Comparison of ENCODE assay signal across 8 mouse cellular contexts in the genomic region with DNA sequence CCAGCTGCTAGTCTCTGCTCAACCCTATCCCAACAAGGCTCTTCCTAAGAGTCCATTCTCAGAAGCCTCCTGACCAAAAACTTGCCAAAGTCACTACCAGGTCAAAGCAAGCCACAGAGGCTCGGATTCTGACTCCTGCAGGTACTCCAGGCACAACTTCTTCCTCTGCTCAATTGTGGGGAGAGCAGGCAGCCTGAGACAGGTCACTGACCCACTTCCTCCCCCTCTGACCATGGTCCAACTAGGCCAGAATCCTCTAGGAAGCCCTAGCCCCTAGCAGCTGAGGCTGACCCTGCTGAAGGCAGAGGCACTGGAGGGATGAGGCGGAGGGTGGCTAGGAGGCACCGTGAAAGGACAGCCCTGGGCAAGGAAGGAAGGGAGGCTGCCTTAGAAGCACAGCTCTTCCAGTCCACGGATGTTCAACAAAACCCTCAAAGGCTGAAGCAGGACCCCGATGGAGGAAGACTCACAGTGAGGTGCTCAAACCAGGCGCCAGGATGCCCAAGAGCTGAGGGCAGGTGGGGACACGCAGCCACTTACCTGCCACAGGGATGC. TPM values are rescaled to one million over a fixed set of nuclear protein-coding genes. Genes with fewer than 3 reads are reported as not detected.
DNase-seq lines count a peak whose midpoint lies in the region; ATAC-seq and TF ChIP-seq lines count a peak whose summit lies in the region.

No protein-coding gene starts in this region.

- TF ChIP-seq CTCF in liver, adult 2 months (IDR thresholded peaks at IDR 0.05; ENCODE audit: low read depth, low read length): no peak
- no peak for TF ChIP-seq CTCF in intestine, postnatal 0 days (IDR thresholded peaks at IDR 0.05; ENCODE audit: low read depth)

- peaks cover 26% of the 10 kb centered on the region for H3K79me2 ChIP-seq in liver, adult 2 months (ENCODE audit: control insufficient read depth, insufficient read depth, low read length)

- H3K27me3 ChIP-seq in liver, adult 2 months (ENCODE audit: control insufficient read depth, insufficient read depth, low read length): no peaks in the 10 kb centered on the region
- no peaks in the 10 kb centered on the region for H3K27me3 ChIP-seq in embryonic facial prominence, embryonic 13.5 days
- no peaks in the 10 kb centered on the region for H3K27me3 ChIP-seq in intestine, postnatal 0 days (replicated peaks; ENCODE audit: control insufficient read depth, insufficient read depth, low read length)
- no peaks in the 10 kb centered on the region for H3K27me3 ChIP-seq in midbrain, embryonic 15.5 days (replicated peaks)

- no peak for TF ChIP-seq POLR2A in liver, adult 2 months (IDR thresholded peaks at IDR 0.05; ENCODE audit: extremely low read depth, insufficient read depth, low read length)

- H3K9ac ChIP-seq in liver, adult 2 months (ENCODE audit: low read depth, low read length): peak overlapping the region; percentile 68
- H3K9ac ChIP-seq in embryonic facial prominence, embryonic 13.5 days: peak overlapping the region; percentile 72
- H3K9ac ChIP-seq in intestine, postnatal 0 days (ENCODE audit: low read depth, low read length): peak overlapping the region; percentile 45
- no peak overlapping the region; the same call in 1 of the 2 replicates for H3K9ac ChIP-seq in midbrain, embryonic 15.5 days

- DNase-seq in liver, adult 2 months (ENCODE audit: extremely low read depth, low read depth, low spot score): peak; percentile 66
- DNase-seq in liver: no peak
- DNase-seq in frontal cortex, postnatal 14 days (ENCODE audit: low spot score in 2 of 2): no peak
- DNase-seq in right cerebral cortex, postnatal 36 days (ENCODE audit: low spot score in 2 of 2): no peak

- H3K4me2 ChIP-seq in embryonic facial prominence, embryonic 13.5 days: peak overlapping the region; percentile 93
- peak overlapping the region; percentile 79 for H3K4me2 ChIP-seq in intestine, postnatal 0 days (replicated peaks; ENCODE audit: low read depth)
- H3K4me2 ChIP-seq in midbrain, embryonic 15.5 days: peak overlapping the region; percentile 39

- no peak for ATAC-seq in embryonic facial prominence, embryonic 13.5 days (ENCODE audit: insufficient number of reproducible peaks, insufficient read depth, low FRiP score, low TSS enrichment, low read depth)
- ATAC-seq in intestine, postnatal 0 days: no peak
- no peak for ATAC-seq in midbrain, embryonic 15.5 days (replicated peaks)
- no peak for ATAC-seq in inflammation-experienced regulatory T-cells, adult 6 months

- no peaks in the 10 kb centered on the region for H3K9me3 ChIP-seq in embryonic facial prominence, embryonic 13.5 days
- no peaks in the 10 kb centered on the region for H3K9me3 ChIP-seq in intestine, postnatal 0 days (ENCODE audit: control insufficient read depth)
- no peaks in the 10 kb centered on the region for H3K9me3 ChIP-seq in midbrain, embryonic 15.5 days

- H3K27ac ChIP-seq in liver, adult 2 months (replicated peaks; ENCODE audit: insufficient read depth, low read depth, low read length): peak overlapping the region; percentile 81
- peak overlapping the region; percentile 88 for H3K27ac ChIP-seq in embryonic facial prominence, embryonic 13.5 days
- H3K27ac ChIP-seq in intestine, postnatal 0 days (ENCODE audit: low read depth, low read length): peak overlapping the region; percentile 75
- H3K27ac ChIP-seq in midbrain, embryonic 15.5 days: peak overlapping the region; percentile 75

- 7% methylated on average over 7 of the region's 7 CpGs for WGBS in liver, adult 2 months
- 56% methylated on average over 7 of the region's 7 CpGs for WGBS in embryonic facial prominence, embryonic 13.5 days
- WGBS in intestine, postnatal 0 days: 48% methylated on average over 7 of the region's 7 CpGs
- WGBS in midbrain, embryonic 15.5 days: 80% methylated on average over 7 of the region's 7 CpGs

- peaks cover 76% of the 10 kb centered on the region for H3K4me1 ChIP-seq in liver, adult 2 months (ENCODE audit: control insufficient read depth, insufficient read depth, low read length)
- H3K4me1 ChIP-seq in embryonic facial prominence, embryonic 13.5 days: peaks cover 83% of the 10 kb centered on the region
- H3K4me1 ChIP-seq in intestine, postnatal 0 days (replicated peaks; ENCODE audit: control insufficient read depth, insufficient read depth, low read length): peaks cover 43% of the 10 kb centered on the region
- peaks cover 67% of the 10 kb centered on the region for H3K4me1 ChIP-seq in midbrain, embryonic 15.5 days

- peak overlapping the region; percentile 61 for H3K4me3 ChIP-seq in liver, adult 2 months (ENCODE audit: insufficient read depth, low read depth, low read length)
- peak overlapping the region; percentile 45 for H3K4me3 ChIP-seq in embryonic facial prominence, embryonic 13.5 days
- H3K4me3 ChIP-seq in intestine, postnatal 0 days (ENCODE audit: low read depth, low read length): peak overlapping the region; percentile 42
- H3K4me3 ChIP-seq in midbrain, embryonic 15.5 days: peak overlapping the region; percentile 10

- H3K36me3 ChIP-seq in liver, adult 2 months (ENCODE audit: control insufficient read depth, insufficient read depth, low read length): no peaks in the 10 kb centered on the region
- peaks cover 32% of the 10 kb centered on the region for H3K36me3 ChIP-seq in embryonic facial prominence, embryonic 13.5 days
- peaks cover 2% of the 10 kb centered on the region; the same call in 1 of the 2 replicates for H3K36me3 ChIP-seq in intestine, postnatal 0 days (ENCODE audit: control insufficient read depth, insufficient read depth)
- peaks cover 3% of the 10 kb centered on the region; the same call in 1 of the 2 replicates for H3K36me3 ChIP-seq in midbrain, embryonic 15.5 days (replicated peaks)

RNA-seq across cellular contexts. Expression of a gene that starts 12.0 kb away (rescaled TPM):
- total RNA-seq in liver, adult 2 months (2014; rRNA removed): 15.9 and 25.0 TPM in 2 replicates
- 38.2 and 60.5 TPM in 2 replicates for polyA plus RNA-seq in liver, adult 2 months (2012; rRNA removed)
- polyA plus RNA-seq in embryonic facial prominence, embryonic 13.5 days (2015; fragmentation: Nextera tagmentation; extraction: Ambion mirVana): 80.5 and 84.4 TPM in 2 replicates
- polyA plus RNA-seq in intestine, postnatal 0 days (2015; fragmentation: Nextera tagmentation; extraction: Ambion mirVana): 30.1 and 30.4 TPM in 2 replicates
- 90.3 and 105 TPM in 2 replicates for polyA plus RNA-seq in midbrain, embryonic 15.5 days (2015; fragmentation: Nextera tagmentation; extraction: Ambion mirVana)
- polyA plus RNA-seq in inflammation-experienced regulatory T-cells, adult 6 months (2017; shearing (Covaris generic)): 1 to 10 TPM; 6.8 to 8.2 (median 7.7) TPM

RNA-seq across cellular contexts. Expression of a gene that starts 28.5 kb away (rescaled TPM):
- total RNA-seq in liver, adult 2 months (2014; rRNA removed): 2.8 and 3.6 TPM in 2 replicates
- 17.1 and 25.9 TPM in 2 replicates for polyA plus RNA-seq in liver, adult 2 months (2012; rRNA removed)
- polyA plus RNA-seq in embryonic facial prominence, embryonic 13.5 days (2015; fragmentation: Nextera tagmentation; extraction: Ambion mirVana): 27.6 and 28.3 TPM in 2 replicates
- 20.4 and 21.1 TPM in 2 replicates for polyA plus RNA-seq in intestine, postnatal 0 days (2015; fragmentation: Nextera tagmentation; extraction: Ambion mirVana)
- 38.6 and 43.3 TPM in 2 replicates for polyA plus RNA-seq in midbrain, embryonic 15.5 days (2015; fragmentation: Nextera tagmentation; extraction: Ambion mirVana)
- polyA plus RNA-seq in inflammation-experienced regulatory T-cells, adult 6 months (2017; shearing (Covaris generic)): 10 to 100 TPM; 18.7 to 39.7 (median 37.9) TPM

RNA-seq across cellular contexts. Expression of a gene that starts 30.7 kb away (rescaled TPM):
- 0.27 TPM in 1 of 2 replicates, not detected in the other for total RNA-seq in liver, adult 2 months (2014; rRNA removed)
- 0.20 and 0.38 TPM in 2 replicates for polyA plus RNA-seq in liver, adult 2 months (2012; rRNA removed)
- 18.3 and 19.7 TPM in 2 replicates for polyA plus RNA-seq in embryonic facial prominence, embryonic 13.5 days (2015; fragmentation: Nextera tagmentation; extraction: Ambion mirVana)
- polyA plus RNA-seq in intestine, postnatal 0 days (2015; fragmentation: Nextera tagmentation; extraction: Ambion mirVana): 2.7 and 3.4 TPM in 2 replicates
- 2.2 and 2.5 TPM in 2 replicates for polyA plus RNA-seq in midbrain, embryonic 15.5 days (2015; fragmentation: Nextera tagmentation; extraction: Ambion mirVana)
- 1 to 10 TPM in 2 of 3 experiments, under 1 TPM in 1; 0.95 to 7.0 (median 1.5) TPM for polyA plus RNA-seq in inflammation-experienced regulatory T-cells, adult 6 months (2017; shearing (Covaris generic))

RNA-seq across cellular contexts. Expression of a gene that starts 32.9 kb away (rescaled TPM):
- 11.4 and 14.1 TPM in 2 replicates for total RNA-seq in liver, adult 2 months (2014; rRNA removed)
- 24.3 and 24.5 TPM in 2 replicates for polyA plus RNA-seq in liver, adult 2 months (2012; rRNA removed)
- polyA plus RNA-seq in embryonic facial prominence, embryonic 13.5 days (2015; fragmentation: Nextera tagmentation; extraction: Ambion mirVana): 125 and 159 TPM in 2 replicates
- 103 and 107 TPM in 2 replicates for polyA plus RNA-seq in intestine, postnatal 0 days (2015; fragmentation: Nextera tagmentation; extraction: Ambion mirVana)
- 111 and 118 TPM in 2 replicates for polyA plus RNA-seq in midbrain, embryonic 15.5 days (2015; fragmentation: Nextera tagmentation; extraction: Ambion mirVana)
- polyA plus RNA-seq in inflammation-experienced regulatory T-cells, adult 6 months (2017; shearing (Covaris generic)): 10 to 100 TPM; 58.3 to 99.6 (median 68.0) TPM

RNA-seq across cellular contexts. Expression of a gene that starts 50.6 kb away (rescaled TPM):
- total RNA-seq in liver, adult 2 months (2014; rRNA removed): 0.09 TPM in 1 of 2 replicates, not detected in the other
- 0.16 and 0.20 TPM in 2 replicates for polyA plus RNA-seq in liver, adult 2 months (2012; rRNA removed)
- polyA plus RNA-seq in embryonic facial prominence, embryonic 13.5 days (2015; fragmentation: Nextera tagmentation; extraction: Ambion mirVana): 0.11 and 0.18 TPM in 2 replicates
- 0.05 and 0.09 TPM in 2 replicates for polyA plus RNA-seq in intestine, postnatal 0 days (2015; fragmentation: Nextera tagmentation; extraction: Ambion mirVana)
- 0.05 TPM in 1 of 2 replicates, not detected in the other for polyA plus RNA-seq in midbrain, embryonic 15.5 days (2015; fragmentation: Nextera tagmentation; extraction: Ambion mirVana)
- polyA plus RNA-seq in inflammation-experienced regulatory T-cells, adult 6 months (2017; shearing (Covaris generic)): not detected

Comparison
In these comparisons a context has a peak if more than half of its experiments do, and no peak if none do; other contexts are left out.
1. H3K4me3 ChIP-seq: peak in every context shown above with its lines; median percentile 61 in liver, adult 2 months; 45 in embryonic facial prominence, embryonic 13.5 days; 42 in intestine, postnatal 0 days; 10 in midbrain, embryonic 15.5 days.
2. H3K4me2 ChIP-seq: peak in every context shown above with its lines; median percentile 93 in embryonic facial prominence, embryonic 13.5 days; 79 in intestine, postnatal 0 days; 39 in midbrain, embryonic 15.5 days.